Mouse (Mus musculus): ENCODE measurements around the gene P4hb.

- TF ChIP-seq ZMIZ1 (IDR thresholded peaks at IDR 0.05; ENCODE audit: low read depth, low read length): no peak
- no peak for TF ChIP-seq POLR2A (IDR thresholded peaks at IDR 0.05; ENCODE audit: control insufficient read depth in 1 of 2, insufficient read depth in 1 of 2, low read depth in 1 of 2, low read length in 2 of 2, poor library complexity in 1 of 2)
- TF ChIP-seq ZNF384 (IDR thresholded peaks at IDR 0.05; ENCODE audit: low read depth, low read length): no peak
- no peak for TF ChIP-seq TBP (IDR thresholded peaks at IDR 0.05; ENCODE audit: low read depth, low read length)
- TF ChIP-seq RAD21 (IDR thresholded peaks at IDR 0.05; ENCODE audit: low read depth, low read length): no peak
- no peak for TF ChIP-seq CTCF (IDR thresholded peaks at IDR 0.05 in 2 of 3, conservative IDR thresholded peaks at IDR 0.05 in 1 of 3; ENCODE audit: control insufficient read depth in 1 of 3, insufficient read depth in 1 of 3, low read depth in 2 of 3, low read length in 3 of 3, poor library complexity in 1 of 3, severe bottlenecking in 1 of 3)
- no peak for TF ChIP-seq CHD2 (IDR thresholded peaks at IDR 0.05; ENCODE audit: low read length)
- no peak for TF ChIP-seq MAZ (IDR thresholded peaks at IDR 0.05; ENCODE audit: low read depth, low read length)
- no peak for TF ChIP-seq SIN3A (IDR thresholded peaks at IDR 0.05; ENCODE audit: low read length)
- no peak for TF ChIP-seq SMC3 (IDR thresholded peaks at IDR 0.05; ENCODE audit: low read depth, low read length)
- TF ChIP-seq GATA1 (IDR thresholded peaks at IDR 0.05; ENCODE audit: low read depth, low read length): no peak
- TF ChIP-seq HCFC1 (IDR thresholded peaks at IDR 0.05; ENCODE audit: low read depth, low read length): no peak
These were observed 39.0 kb downstream of the P4hb start for GRCm38 (mm10) chr11:120534093-120534492.
